Mouse (Mus musculus): ENCODE results near the gene Csnk2b. TPM values are rescaled to one million over a fixed set of nuclear protein-coding genes. Genes with fewer than 3 reads are reported as not detected.

The Csnk2b gene
- polyA plus RNA-seq, 1 experiment from 2014 or later = 200 TPM

DNA sequence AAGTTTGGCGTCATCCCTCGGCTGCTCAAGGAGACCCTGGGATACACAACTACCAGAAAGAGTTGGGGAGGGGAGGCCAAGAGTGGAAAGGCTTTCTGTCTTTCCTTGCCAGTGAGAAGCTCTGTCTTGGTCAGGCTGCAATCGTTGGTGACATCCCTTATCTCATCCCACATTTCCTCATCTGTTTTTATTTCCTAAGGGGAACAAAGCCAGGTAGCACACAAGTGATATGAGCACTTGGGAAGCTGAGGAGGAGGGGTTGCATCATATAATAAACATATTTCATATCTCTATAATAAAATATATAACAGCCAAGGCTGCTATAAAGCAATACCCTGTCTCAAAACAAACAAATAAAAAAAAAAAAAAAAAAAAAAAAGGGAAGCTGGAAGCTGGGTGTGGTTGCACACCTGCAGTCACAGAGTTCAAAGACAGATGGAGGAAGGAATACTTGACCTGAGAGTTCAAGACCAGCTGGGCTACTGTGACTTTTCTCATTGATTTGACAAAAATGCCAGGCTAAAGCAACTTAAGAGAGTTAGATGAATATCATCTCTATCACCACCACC, 37.8 kb downstream of the Csnk2b start:
- whole genome bisulfite sequencing = 55% methylated on average over 3 of the region's 3 CpGs
- no peaks in the 10 kb centered on the region for H3K9me3 ChIP-seq (replicated peaks)
- H3K4me1 ChIP-seq (replicated peaks) = peaks cover 10% of the 10 kb centered on the region
- no peak overlapping the region for H3K9ac ChIP-seq
- no peak for ATAC-seq (replicated peaks; ENCODE audit: insufficient number of reproducible peaks, insufficient read depth, low FRiP score, low read depth)
- H3K27ac ChIP-seq = no peak overlapping the region
- H3K36me3 ChIP-seq = no peaks in the 10 kb centered on the region
- H3K27me3 ChIP-seq = 0 out of 2 replicates have a peak, but pooled peaks cover 4% of the 10 kb centered on the region
- no peak overlapping the region for H3K4me3 ChIP-seq
- no peak overlapping the region for H3K4me2 ChIP-seq

DNA sequence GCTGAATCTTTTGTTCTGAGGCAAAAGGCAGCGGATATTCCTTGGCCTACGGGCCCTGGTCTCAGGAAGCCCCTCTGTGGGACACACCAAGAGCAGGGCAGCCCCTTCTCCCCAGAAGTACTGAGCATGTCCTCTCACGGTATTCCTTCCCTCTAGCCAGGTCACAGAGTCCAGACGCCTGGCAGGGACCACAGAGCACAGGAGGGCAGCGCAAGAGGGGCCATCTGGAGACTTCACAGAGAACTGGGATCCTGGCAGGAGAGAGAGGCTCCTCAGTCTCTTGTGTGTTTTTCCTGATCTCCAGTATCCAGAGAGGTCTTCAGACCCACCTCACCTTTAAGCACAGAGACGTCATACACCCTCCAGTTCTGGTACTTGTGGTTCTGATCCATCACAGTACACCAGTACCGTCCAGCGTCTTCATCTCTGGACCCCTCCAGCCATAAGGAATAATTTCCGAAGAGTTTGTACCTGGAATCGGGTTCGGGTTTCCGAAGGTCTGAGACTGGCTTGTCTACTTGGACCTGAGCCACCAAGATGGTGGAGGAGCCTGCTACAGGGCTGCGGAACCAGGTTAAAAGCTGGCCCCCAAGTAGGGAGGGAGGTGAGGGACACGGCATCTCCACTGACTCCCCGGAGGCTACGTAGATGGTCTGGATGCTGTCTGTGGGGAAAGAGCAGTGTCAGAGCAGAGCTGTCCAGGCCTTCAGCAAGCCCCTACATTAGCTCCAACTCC, 38.8 kb downstream of the Csnk2b start:
- Histone ChIP-seq H3K4me3 (no peak overlapping the region), H3K4me2 (no peak overlapping the region), H3K27ac (no peak overlapping the region), H3K27me3 (0 out of 2 replicates have a peak, but pooled peaks cover 4% of the 10 kb centered on the region), H3K4me1 (replicated peaks) (peaks cover 12% of the 10 kb centered on the region), H3K9ac (no peak overlapping the region), H3K36me3 (no peaks in the 10 kb centered on the region), H3K9me3 (replicated peaks) (no peaks in the 10 kb centered on the region)
- no peak for ATAC-seq (replicated peaks; ENCODE audit: insufficient number of reproducible peaks, insufficient read depth, low FRiP score, low read depth)
- 76% methylated on average over 16 of the region's 16 CpGs for WGBS

DNA sequence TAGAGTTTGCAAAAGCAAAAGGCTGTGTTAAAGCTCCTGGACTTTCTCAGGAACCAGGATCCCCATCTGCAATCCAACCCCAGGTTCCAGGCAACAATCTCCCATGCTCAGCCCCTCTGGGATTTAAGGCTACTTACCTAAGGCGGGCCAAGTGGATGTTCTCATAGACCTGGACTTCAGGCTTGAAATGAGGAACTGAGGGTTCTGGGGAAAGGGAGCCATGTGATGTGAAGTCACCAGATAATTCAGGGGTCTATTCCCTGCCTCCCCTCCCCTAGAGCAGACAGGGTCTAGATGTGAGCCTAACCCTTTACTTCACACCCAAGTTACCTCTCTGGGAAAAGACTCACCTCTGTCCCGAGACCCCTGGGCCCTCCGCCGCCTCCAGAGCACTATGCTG, 41.1 kb downstream of the Csnk2b start:
- WGBS = 82% methylated on average over 4 of the region's 4 CpGs
- H3K9me3 ChIP-seq (replicated peaks) = no peaks in the 10 kb centered on the region
- no peak overlapping the region for H3K4me3 ChIP-seq
- ATAC-seq (replicated peaks; ENCODE audit: insufficient number of reproducible peaks, insufficient read depth, low FRiP score, low read depth) = no peak
- H3K27me3 ChIP-seq = 0 out of 2 replicates have a peak, but pooled peaks cover 4% of the 10 kb centered on the region
- H3K9ac ChIP-seq = no peak overlapping the region
- no peak overlapping the region for H3K4me2 ChIP-seq
- H3K36me3 ChIP-seq = no peaks in the 10 kb centered on the region
- no peak overlapping the region for H3K27ac ChIP-seq
- peaks cover 26% of the 10 kb centered on the region for H3K4me1 ChIP-seq (replicated peaks)

DNA sequence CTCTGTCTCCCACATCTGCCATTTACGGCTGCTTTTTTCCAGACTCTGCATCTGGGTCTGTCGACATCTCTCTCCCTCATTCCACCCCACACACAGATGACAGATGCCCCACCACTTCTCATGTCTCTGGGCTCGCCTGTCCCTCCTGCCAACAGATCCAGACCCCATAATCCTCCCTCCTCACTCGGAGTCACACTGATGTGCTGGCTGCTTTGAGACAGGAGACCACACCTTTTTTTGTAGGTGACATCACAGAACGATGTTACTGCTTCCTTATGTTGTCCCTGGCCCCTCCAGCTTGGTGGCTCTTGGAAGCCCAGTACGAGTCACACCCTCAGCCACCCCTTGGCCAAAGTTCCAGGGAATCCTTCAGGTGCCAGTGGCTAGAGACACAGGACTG, 41.6 kb downstream of the Csnk2b start:
- H3K9ac ChIP-seq = no peak overlapping the region
- no peak for ATAC-seq (replicated peaks; ENCODE audit: insufficient number of reproducible peaks, insufficient read depth, low FRiP score, low read depth)
- H3K36me3 ChIP-seq = no peaks in the 10 kb centered on the region
- H3K27ac ChIP-seq = 0 out of 2 replicates have a peak overlapping the region, but pooled peaks have one; percentile 8
- no peaks in the 10 kb centered on the region for H3K9me3 ChIP-seq (replicated peaks)
- WGBS = 35% methylated on average over 6 of the region's 6 CpGs
- peaks cover 26% of the 10 kb centered on the region for H3K4me1 ChIP-seq (replicated peaks)
- peak overlapping the region; percentile 52 for H3K4me2 ChIP-seq
- 0 out of 2 replicates have a peak, but pooled peaks cover 4% of the 10 kb centered on the region for H3K27me3 ChIP-seq
- no peak overlapping the region for H3K4me3 ChIP-seq

DNA sequence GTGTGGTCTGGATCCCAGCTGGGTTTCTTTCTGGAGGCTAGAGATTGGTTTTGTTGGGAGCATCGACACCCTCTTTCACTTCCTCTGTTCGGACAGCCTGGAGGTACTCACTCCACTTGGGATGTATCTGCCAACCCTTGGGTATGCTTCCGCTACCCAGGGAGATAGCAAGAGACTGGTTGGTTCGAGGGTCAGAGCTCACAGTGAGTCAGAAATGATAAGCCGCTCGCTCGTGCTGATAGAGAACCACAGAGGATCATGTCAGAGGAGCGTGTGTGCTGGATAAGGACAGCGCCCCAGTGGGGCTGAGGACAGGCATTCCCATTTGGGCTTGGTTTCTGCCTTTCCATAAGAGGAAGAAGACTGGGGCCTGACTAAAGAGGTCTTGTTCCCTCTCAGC, 42.1 kb downstream of the Csnk2b start:
- Histone ChIP-seq H3K4me1 (replicated peaks) (peaks cover 26% of the 10 kb centered on the region), H3K9me3 (replicated peaks) (no peaks in the 10 kb centered on the region), H3K27me3 (0 out of 2 replicates have a peak, but pooled peaks cover 4% of the 10 kb centered on the region), H3K4me3 (no peak overlapping the region), H3K9ac (no peak overlapping the region), H3K4me2 (peak overlapping the region; percentile 52), H3K27ac (0 out of 2 replicates have a peak overlapping the region, but pooled peaks have one; percentile 8), H3K36me3 (no peaks in the 10 kb centered on the region)
- 17% methylated on average over 9 of the region's 9 CpGs for WGBS
- ATAC-seq (replicated peaks; ENCODE audit: insufficient number of reproducible peaks, insufficient read depth, low FRiP score, low read depth) = no peak; the same call in 1 of the 2 replicates

DNA sequence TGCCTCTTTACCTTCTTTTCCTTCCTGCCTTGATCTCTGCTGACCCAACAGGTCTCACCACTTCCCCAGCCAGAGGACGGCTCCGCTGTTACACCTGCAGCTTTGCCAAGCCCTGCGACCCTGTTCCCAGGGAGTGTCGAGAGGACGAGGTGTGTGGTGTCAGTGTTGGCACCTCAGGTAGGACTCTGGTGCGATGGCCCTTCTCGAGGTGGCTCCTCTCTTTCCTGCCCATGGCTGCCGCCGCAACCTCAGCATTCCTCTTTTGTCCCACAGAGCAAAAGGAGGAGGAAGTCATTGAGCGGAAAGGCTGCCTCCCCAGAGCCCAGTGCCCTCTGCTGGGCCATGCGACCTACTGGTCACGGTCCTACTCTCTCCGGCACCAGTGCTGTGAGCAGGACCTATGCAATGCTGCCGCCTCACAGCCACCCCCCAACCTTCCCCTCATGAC, 44.0 kb downstream of the Csnk2b start, which contains the start of gene Ly6g6d:
Gene Ly6g6d, minus strand, starts transcription at position 280 of the 448 bp plus-strand sequence.
- Histone ChIP-seq H3K27ac (peak within 1 kb of the TSS; percentile 10; the same call in 1 of the 2 replicates), H3K4me2 (peak within 1 kb of the TSS; percentile 59), H3K27me3 (peaks cover 4% of the 10 kb centered on the region; the same call in 1 of the 2 replicates), H3K4me1 (replicated peaks) (peaks cover 26% of the 10 kb centered on the region), H3K9me3 (replicated peaks) (no peaks in the 10 kb centered on the region), H3K9ac (peak within 1 kb of the TSS; percentile 42), H3K36me3 (no peaks in the 10 kb centered on the region), H3K4me3 (peak within 1 kb of the TSS; percentile 37)
- peak; percentile 43; the same call in 1 of the 2 replicates for ATAC-seq (replicated peaks; ENCODE audit: insufficient number of reproducible peaks, insufficient read depth, low FRiP score, low read depth)
- 12% methylated on average over 14 of the region's 14 CpGs for WGBS

DNA sequence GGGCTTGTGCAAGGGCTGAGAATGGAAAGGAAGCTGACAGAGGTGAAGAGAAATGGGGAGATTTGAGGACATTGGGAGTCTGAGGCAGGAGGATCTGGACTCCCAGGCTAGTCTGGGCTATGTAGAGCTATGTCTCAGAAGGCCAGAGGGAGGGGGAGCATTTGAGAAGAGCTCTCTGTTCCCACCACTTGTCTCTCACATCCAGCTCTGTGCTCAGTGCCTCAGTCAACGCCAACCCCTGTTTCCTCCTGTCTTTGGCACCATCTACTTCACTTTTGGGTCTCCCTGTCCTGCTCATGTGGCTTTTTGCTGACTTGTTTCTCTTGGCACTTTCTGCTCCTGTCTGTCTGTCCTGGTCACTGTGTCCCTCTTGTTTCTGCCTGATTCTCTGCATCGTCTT, 44.6 kb downstream of the Csnk2b start:
- Histone ChIP-seq H3K9me3 (replicated peaks) (no peaks in the 10 kb centered on the region), H3K4me3 (peak overlapping the region; percentile 37), H3K27ac (peak overlapping the region; percentile 10; the same call in 1 of the 2 replicates), H3K36me3 (no peaks in the 10 kb centered on the region), H3K9ac (peak overlapping the region; percentile 14; the same call in 1 of the 2 replicates), H3K4me1 (replicated peaks) (peaks cover 26% of the 10 kb centered on the region), H3K27me3 (peaks cover 4% of the 10 kb centered on the region; the same call in 1 of the 2 replicates), H3K4me2 (peak overlapping the region; percentile 59)
- 41% methylated on average over 2 of the region's 2 CpGs for WGBS
- no peak for ATAC-seq (replicated peaks; ENCODE audit: insufficient number of reproducible peaks, insufficient read depth, low FRiP score, low read depth)

DNA sequence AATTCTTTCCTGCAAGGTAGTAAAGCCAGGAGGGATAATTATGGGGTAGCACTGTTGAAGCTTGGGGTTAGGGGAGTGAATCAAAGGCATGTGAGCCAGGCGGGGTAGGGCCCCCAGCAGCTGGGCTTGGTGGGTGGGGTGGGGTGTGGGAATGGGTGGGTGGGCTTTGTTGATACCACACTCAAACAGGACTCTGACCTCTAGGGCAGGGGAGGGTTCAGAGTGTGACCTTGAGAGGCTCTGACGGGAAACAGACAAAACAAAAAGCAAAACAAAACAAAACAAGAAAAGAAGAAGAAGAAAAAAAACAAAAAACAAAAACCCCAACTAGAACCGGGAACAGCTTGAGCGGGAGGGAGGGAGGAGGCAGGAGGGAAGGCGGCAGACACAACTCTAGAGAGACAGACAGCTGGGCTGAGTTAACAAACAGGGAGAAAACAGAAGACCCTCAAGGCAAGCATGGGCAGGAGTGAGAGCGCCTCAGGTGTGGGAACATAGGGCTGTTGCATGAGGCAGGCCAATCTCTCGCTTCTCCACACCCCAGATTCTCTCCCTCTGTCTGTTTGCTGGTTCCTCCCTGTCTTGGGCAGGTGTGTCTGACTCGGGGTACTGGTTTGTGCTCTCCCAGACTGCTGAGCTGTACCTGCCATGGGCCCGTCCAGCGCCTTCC, 45.2 kb downstream of the Csnk2b start, which contains the start of gene Ly6g6e:
Gene Ly6g6e, plus strand, starts transcription at position 396 of the 670 bp plus-strand sequence.
- no peaks in the 10 kb centered on the region for H3K9me3 ChIP-seq (replicated peaks)
- H3K4me1 ChIP-seq (replicated peaks) = peaks cover 26% of the 10 kb centered on the region
- H3K4me3 ChIP-seq = peak within 1 kb of the TSS; percentile 37
- H3K36me3 ChIP-seq = no peaks in the 10 kb centered on the region
- ATAC-seq (replicated peaks; ENCODE audit: insufficient number of reproducible peaks, insufficient read depth, low FRiP score, low read depth) = no peak
- H3K27me3 ChIP-seq = peaks cover 4% of the 10 kb centered on the region; the same call in 1 of the 2 replicates
- H3K27ac ChIP-seq = peak within 1 kb of the TSS; percentile 10; the same call in 1 of the 2 replicates
- H3K9ac ChIP-seq = peak within 1 kb of the TSS; percentile 42
- H3K4me2 ChIP-seq = peak within 1 kb of the TSS; percentile 59
- 33% methylated on average over 10 of the region's 10 CpGs for WGBS

DNA sequence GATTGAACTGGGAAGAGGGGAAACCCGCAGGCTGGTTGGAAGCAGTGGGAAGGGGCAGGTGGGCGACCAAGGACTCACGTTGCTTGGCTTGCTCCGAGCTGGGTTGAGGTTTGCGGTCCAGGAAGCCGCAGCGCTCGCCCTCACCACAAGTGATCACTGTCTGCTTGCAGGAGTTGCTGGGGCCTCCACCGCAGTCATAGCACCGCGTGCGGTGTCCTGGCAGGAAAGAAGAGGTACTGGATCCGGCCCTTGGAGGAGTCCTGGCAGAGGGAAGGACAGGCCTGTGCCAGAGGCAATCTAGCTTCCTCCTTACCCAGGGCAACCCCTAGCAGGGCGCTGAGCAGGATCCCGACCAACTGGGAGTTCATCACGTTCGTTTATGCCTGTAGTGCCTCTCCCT, 47.8 kb downstream of the Csnk2b start:
- Histone ChIP-seq H3K9me3 (replicated peaks) (no peaks in the 10 kb centered on the region), H3K4me3 (no peak overlapping the region), H3K27me3 (peaks cover 2% of the 10 kb centered on the region; the same call in 1 of the 2 replicates), H3K27ac (no peak overlapping the region), H3K4me1 (replicated peaks) (peaks cover 20% of the 10 kb centered on the region), H3K9ac (no peak overlapping the region), H3K36me3 (no peaks in the 10 kb centered on the region), H3K4me2 (no peak overlapping the region)
- WGBS = 47% methylated on average over 17 of the region's 17 CpGs
- ATAC-seq (replicated peaks; ENCODE audit: insufficient number of reproducible peaks, insufficient read depth, low FRiP score, low read depth) = no peak

DNA sequence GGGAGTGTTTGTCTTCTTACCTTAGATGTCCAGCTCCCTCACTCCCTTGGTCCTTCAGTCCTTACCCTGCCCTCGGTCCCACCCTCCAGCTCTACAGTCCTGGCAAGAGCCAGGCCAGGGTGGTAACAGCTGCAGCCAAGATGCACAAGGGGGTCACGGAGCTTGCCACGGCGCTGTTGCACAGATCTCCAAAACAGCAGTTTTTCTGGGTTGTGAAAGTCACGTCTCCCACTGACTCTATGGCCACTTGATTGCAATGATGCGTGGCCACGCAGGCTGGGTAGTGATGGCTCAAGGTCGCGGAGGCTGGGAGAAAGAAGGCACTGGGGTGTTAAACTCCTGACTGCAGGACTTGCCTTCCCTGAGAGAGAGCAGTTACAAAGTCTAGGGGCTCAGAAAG, 50.4 kb downstream of the Csnk2b start:
- no peak overlapping the region for H3K4me3 ChIP-seq
- peaks cover 5% of the 10 kb centered on the region for H3K4me1 ChIP-seq (replicated peaks)
- H3K9me3 ChIP-seq (replicated peaks) = no peaks in the 10 kb centered on the region
- H3K27ac ChIP-seq = no peak overlapping the region
- 70% methylated on average over 9 of the region's 9 CpGs for WGBS
- peaks cover 27% of the 10 kb centered on the region for H3K27me3 ChIP-seq
- no peak overlapping the region for H3K4me2 ChIP-seq
- no peaks in the 10 kb centered on the region for H3K36me3 ChIP-seq
- ATAC-seq (replicated peaks; ENCODE audit: insufficient number of reproducible peaks, insufficient read depth, low FRiP score, low read depth) = no peak
- H3K9ac ChIP-seq = no peak overlapping the region

All from heart, embryonic 15.5 days (tissue).